Mouse (Mus musculus): ENCODE measurements at regions not wholly inside any gene's neighbourhood (a gene's known extent, or its start where the extent isn't known, plus 50 kb on each side); places are given as distances from the start of the nearest gene placed in this dataset.

DNA sequence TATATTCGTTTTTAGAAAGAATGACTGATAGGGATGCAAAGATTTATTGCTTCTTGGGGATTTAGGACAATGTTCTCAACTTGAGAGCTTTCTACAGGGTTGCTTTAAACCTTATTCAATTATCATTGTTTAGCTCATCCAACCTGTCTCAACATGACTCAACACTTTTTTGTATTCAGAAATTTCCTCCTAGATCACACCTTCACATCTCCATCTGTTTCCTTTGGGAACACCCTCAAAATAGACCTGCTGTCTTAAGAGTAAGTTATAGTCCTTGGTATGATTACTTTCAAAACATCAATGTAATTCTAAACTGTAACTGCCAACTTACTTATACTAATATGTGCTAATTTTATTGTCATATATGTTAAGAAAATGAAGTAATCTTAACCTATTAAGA, 114.8 kb upstream of the Olfm3 start:
- in situ Hi-C loops (cut with MboI; ENCODE audit: low pct_unique_long_range_greater_than_20kb): no loop called here
- ChIA-PET CTCF (no interaction called here), POLR2A (no interaction called here)
- TF ChIP-seq CTCF (IDR thresholded peaks at IDR 0.05): no peak
- ATAC-seq: no peak
- no peaks in the 10 kb centered on the region for H3K27me3 ChIP-seq
- no peak for DNase-seq (ENCODE audit: low read depth, low spot score)

- no peaks in the 10 kb centered on the region for H3K27me3 ChIP-seq
- ATAC-seq (no peak), DNase-seq (ENCODE audit: low read depth, low spot score) (no peak)
- in situ Hi-C loops (cut with MboI; ENCODE audit: low pct_unique_long_range_greater_than_20kb): no loop called here
- POLR2A ChIA-PET: no interaction called here
- CTCF ChIA-PET: no interaction called here
- TF ChIP-seq CTCF (IDR thresholded peaks at IDR 0.05): no peak
Observed at GRCm38 (mm10) chr3:114790005-114790404, 113.9 kb upstream of the Olfm3 start.

DNA sequence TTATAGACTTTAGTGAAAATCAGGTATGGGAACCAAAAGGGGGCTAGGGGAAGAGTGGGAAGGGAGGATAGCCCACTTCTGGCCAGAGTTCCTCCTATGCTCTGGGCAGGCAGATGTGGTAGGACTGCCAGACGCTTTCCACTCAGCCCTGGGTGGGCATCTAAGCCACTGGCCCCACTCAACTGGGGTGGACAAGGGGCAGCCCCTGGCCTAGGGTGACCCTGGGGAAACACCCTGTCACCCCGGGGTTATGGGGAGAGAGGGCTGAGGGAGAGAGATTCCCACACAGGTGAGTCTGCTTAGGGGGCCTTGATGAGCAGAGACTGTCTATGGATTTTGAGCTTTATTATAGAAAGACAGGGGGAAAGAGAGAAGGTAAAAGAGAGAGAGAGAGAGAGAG, 70.8 kb upstream of the Olfm3 start:
- CTCF ChIA-PET: no interaction called here
- no peak for ATAC-seq
- in situ Hi-C loops (cut with MboI; ENCODE audit: low pct_unique_long_range_greater_than_20kb): no loop called here

More for the DNA sequence above, 70.8 kb upstream of the Olfm3 start:
- no peak for DNase-seq (ENCODE audit: low read depth, low spot score)
- TF ChIP-seq CTCF (IDR thresholded peaks at IDR 0.05): no peak
- POLR2A ChIA-PET: no interaction called here
- H3K27me3 ChIP-seq: no peaks in the 10 kb centered on the region

Measured in Patski (cell line).